Mouse (Mus musculus) duodenum, adult 2 months (tissue): ENCODE results near the gene Vmn1r138. TPM values are rescaled to one million over a fixed set of nuclear protein-coding genes. Genes with fewer than 3 reads are reported as not detected.

ENCODE experiments used
- polyA plus RNA-seq: library from polyadenylated mRNA; depleted of rRNA; stranded (reverse); fragments of >200 nt; gene quantifications from 2 replicates; pipeline ENCODE4 v1.2.3, GENCODE M21; 2012; ENCODE audit warnings: low replicate concordance; rRNA removed

Gene Vmn1r138
- not detected in 2 replicates for polyA plus RNA-seq

GRCm38 (mm10) chr7:22028797-22029196 is at the start of gene Vmn1r138:
Vmn1r138 (minus strand) TSS chr7:22028897.

GRCm38 (mm10) chr7:22068757-22069156 is 40.1 kb upstream of the Vmn1r138 start, which contains the start of gene Vmn1r139:
Vmn1r139 (plus strand) TSS chr7:22069057.

GRCm38 (mm10) chr7:22056205-22056604 is 27.5 kb upstream of the Vmn1r138 start, which contains the start of gene Gm6176:
Gm6176 (minus strand) TSS chr7:22056305.

GRCm38 (mm10) chr7:21994287-21994686 is 34.4 kb downstream of the Vmn1r138 start, which contains the start of gene Vmn1r137:
Vmn1r137 (plus strand) TSS chr7:21994587.

Other genes starting within 250 kb of the Vmn1r138 start
- not detected in 2 replicates for gene Gm4177, start 232.2 kb downstream of the Vmn1r138 start, polyA plus RNA-seq
- not detected in 2 replicates for gene Vmn1r135, start 196.5 kb downstream of the Vmn1r138 start, polyA plus RNA-seq
- gene Gm5725, start 184.6 kb downstream of the Vmn1r138 start, polyA plus RNA-seq: not detected in 2 replicates
- gene Gm5891, start 107.6 kb downstream of the Vmn1r138 start, polyA plus RNA-seq: not detected in 2 replicates
- gene Vmn1r137, start 34.3 kb downstream of the Vmn1r138 start, polyA plus RNA-seq: not detected in 2 replicates
- not detected in 2 replicates for gene Gm6176, start 27.4 kb upstream of the Vmn1r138 start, polyA plus RNA-seq
- not detected in 2 replicates for gene Vmn1r139, start 40.2 kb upstream of the Vmn1r138 start, polyA plus RNA-seq
- gene Gm16451, start 89.3 kb upstream of the Vmn1r138 start, polyA plus RNA-seq: not detected in 2 replicates
- not detected in 2 replicates for gene Gm10666, start 105.8 kb upstream of the Vmn1r138 start, polyA plus RNA-seq
- not detected in 2 replicates for gene Vmn1r142, start 135.1 kb upstream of the Vmn1r138 start, polyA plus RNA-seq
- not detected in 2 replicates for gene Vmn1r143, start 160.5 kb upstream of the Vmn1r138 start, polyA plus RNA-seq
- not detected in 2 replicates for gene Gm8653, start 172.4 kb upstream of the Vmn1r138 start, polyA plus RNA-seq
- not detected in 2 replicates for gene Gm8453, start 200.6 kb upstream of the Vmn1r138 start, polyA plus RNA-seq